In the genomic region with DNA sequence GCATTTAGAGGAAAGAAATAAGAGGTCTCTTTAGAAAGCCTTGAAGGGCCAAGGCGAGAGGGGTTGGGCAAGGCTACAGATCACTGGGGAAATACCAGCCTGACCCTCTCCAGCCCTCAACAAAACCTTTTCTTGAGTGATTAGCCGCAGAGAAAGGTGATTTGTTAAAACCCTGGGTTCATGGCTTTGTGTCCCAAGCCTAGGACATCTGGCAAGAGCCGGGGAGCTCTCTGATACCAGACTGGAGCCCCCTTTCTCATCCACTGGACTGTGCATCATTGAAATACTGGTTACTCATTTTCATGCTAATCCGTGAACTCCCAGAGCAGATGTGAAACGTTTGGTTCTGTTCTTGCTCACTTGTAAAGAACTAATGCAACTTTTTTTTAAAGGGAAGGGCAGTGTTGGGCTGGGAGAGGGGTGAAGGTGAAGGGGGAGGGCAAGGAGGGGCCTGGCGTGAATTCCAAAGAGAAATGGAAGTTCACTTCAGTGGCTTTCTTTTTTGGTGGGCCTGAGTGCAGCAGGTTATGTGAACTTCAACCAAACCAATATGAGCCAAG, we compare ENCODE assay signal across 25 mouse cellular contexts. TPM values are rescaled to one million over a fixed set of nuclear protein-coding genes. Genes with fewer than 3 reads are reported as not detected.
DNase-seq lines count a peak whose midpoint lies in the region; ATAC-seq and TF ChIP-seq lines count a peak whose summit lies in the region.
"Had no signal": no experiment of that assay in that cellular context is flagged by ENCODE, and none has a peak within 500 bp of the region (broad histone marks: within the 10 kb centered on the region; RNA-seq: fewer than 3 reads in every experiment).

No protein-coding gene starts in this region.

- no peak for ATAC-seq in neural tube, embryonic 15.5 days (ENCODE audit: low FRiP score)
- ATAC-seq in forebrain, embryonic 12.5 days (ENCODE audit: low FRiP score) = no peak
- ATAC-seq: intestine, embryonic 16.5 days; liver, embryonic 12.5 days; midbrain, embryonic 13.5 days had no signal

- TF ChIP-seq POLR2A in brain, embryonic 14.5 days (IDR thresholded peaks at IDR 0.05; ENCODE audit: borderline replicate concordance, extremely low read depth, insufficient read depth, insufficient read length, poor library complexity, severe bottlenecking) = no peak

- H3K27me3 ChIP-seq in neural tube, embryonic 15.5 days (replicated peaks) = no peaks in the 10 kb centered on the region
- no peaks in the 10 kb centered on the region for H3K27me3 ChIP-seq in forebrain, embryonic 12.5 days
- H3K27me3 ChIP-seq: hindbrain, embryonic 15.5 days; liver, embryonic 12.5 days; midbrain, embryonic 13.5 days had no signal

- peak; percentile 40 for DNase-seq in neural tube, embryonic 10.5 days (ENCODE audit: extremely low spot score, low spot score)
- peak; percentile 62 for DNase-seq in brain, embryonic 14.5 days (ENCODE audit: low read depth)
- DNase-seq in adrenal gland, postnatal 10 days = no peak
- DNase-seq in left cerebral cortex, adult 2 months (ENCODE audit: extremely low spot score in 1 of 2, low spot score in 2 of 2) = no peak
- no peak for DNase-seq in heart, adult 11 months
- DNase-seq: adrenal gland, postnatal 36 days; cerebellum, adult 2 months; gastrocnemius, postnatal 36 days; lung, adult 2 months; lung, postnatal 36 days; right cerebral cortex, adult 18-20 months had no signal

- H3K4me2 ChIP-seq in neural tube, embryonic 15.5 days = no peak overlapping the region
- H3K4me2 ChIP-seq in forebrain, embryonic 12.5 days = no peak overlapping the region
- H3K4me2 ChIP-seq: hindbrain, embryonic 15.5 days; limb, embryonic 12.5 days; liver, embryonic 12.5 days; midbrain, embryonic 13.5 days had no signal

- H3K9me3 ChIP-seq in neural tube, embryonic 15.5 days (replicated peaks) = no peaks in the 10 kb centered on the region
- no peaks in the 10 kb centered on the region for H3K9me3 ChIP-seq in forebrain, embryonic 12.5 days
- H3K9me3 ChIP-seq: G1E; hindbrain, embryonic 15.5 days; limb, embryonic 12.5 days; liver, embryonic 12.5 days; midbrain, embryonic 13.5 days had no signal

- H3K9ac ChIP-seq in neural tube, embryonic 15.5 days (replicated peaks) = no peak overlapping the region
- H3K9ac ChIP-seq in forebrain, embryonic 12.5 days = no peak overlapping the region
- H3K9ac ChIP-seq: hindbrain, embryonic 15.5 days; limb, embryonic 12.5 days; liver, embryonic 12.5 days; midbrain, embryonic 13.5 days had no signal

- peaks cover 17% of the 10 kb centered on the region for H3K4me1 ChIP-seq in neural tube, embryonic 15.5 days
- H3K4me1 ChIP-seq in forebrain, embryonic 12.5 days = peaks cover 33% of the 10 kb centered on the region
- H3K4me1 ChIP-seq: liver, embryonic 12.5 days had no signal

- no peaks in the 10 kb centered on the region for H3K36me3 ChIP-seq in neural tube, embryonic 15.5 days
- H3K36me3 ChIP-seq in forebrain, embryonic 12.5 days (replicated peaks) = no peaks in the 10 kb centered on the region
- H3K36me3 ChIP-seq: G1E; hindbrain, embryonic 15.5 days; limb, embryonic 12.5 days; liver, embryonic 12.5 days; midbrain, embryonic 13.5 days had no signal

- WGBS in neural tube, embryonic 15.5 days = 18% methylated on average over 6 of the region's 6 CpGs
- WGBS in forebrain, embryonic 12.5 days = 14% methylated on average over 6 of the region's 6 CpGs

- TF ChIP-seq CTCF in brain, embryonic 14.5 days (IDR thresholded peaks at IDR 0.05; ENCODE audit: borderline replicate concordance, extremely low read depth, insufficient read depth, insufficient read length) = no peak
- no peak for TF ChIP-seq CTCF in left cerebral cortex, adult 2 months (IDR thresholded peaks at IDR 0.05)

- H3K4me3 ChIP-seq in neural tube, embryonic 15.5 days (replicated peaks) = no peak overlapping the region
- no peak overlapping the region for H3K4me3 ChIP-seq in forebrain, embryonic 12.5 days (replicated peaks)
- H3K4me3 ChIP-seq in left cerebral cortex, adult 2 months = no peak overlapping the region
- H3K4me3 ChIP-seq: hindbrain, embryonic 15.5 days; limb, embryonic 12.5 days; liver, embryonic 12.5 days; midbrain, embryonic 13.5 days had no signal

- H3K27ac ChIP-seq in neural tube, embryonic 15.5 days (replicated peaks) = no peak overlapping the region
- H3K27ac ChIP-seq in forebrain, embryonic 12.5 days = 0 out of 2 replicates have a peak overlapping the region, but pooled peaks have one; percentile 38
- no peak overlapping the region for H3K27ac ChIP-seq in left cerebral cortex, adult 2 months
- H3K27ac ChIP-seq: hindbrain, embryonic 15.5 days; kidney, postnatal 0 days; limb, embryonic 12.5 days; liver, embryonic 12.5 days; midbrain, embryonic 13.5 days; stomach, postnatal 0 days had no signal

- intact Hi-C loops in left cerebral cortex, adult 2 months (cut with DNase I) = no loop called here

RNA-seq across cellular contexts. Expression of a gene that starts 34.5 kb away (rescaled TPM):
- polyA plus RNA-seq in neural tube, embryonic 15.5 days (2015; fragmentation: Nextera tagmentation; extraction: Ambion mirVana) = 1.2 and 1.3 TPM in 2 replicates
- polyA plus RNA-seq in brain, embryonic 14.5 days (2012; rRNA removed) = 1.4 and 2.6 TPM in 2 replicates
- 1.3 and 2.6 TPM in 2 replicates for polyA plus RNA-seq in forebrain, embryonic 12.5 days (2016; fragmentation: Nextera tagmentation; extraction: Ambion mirVana)
- under 1 TPM; 0.55 to 0.84 TPM for total RNA-seq in adrenal gland, postnatal 10 days (2021)
- 1 to 10 TPM; 1.1 TPM for total RNA-seq in left cerebral cortex, adult 2 months (2021)
- total RNA-seq: common myeloid progenitor, adult 5-6 weeks had no signal
- polyA plus RNA-seq: G1E had no signal

RNA-seq across cellular contexts. Expression of a gene that starts 35.8 kb away (rescaled TPM):
- 1.9 and 2.5 TPM in 2 replicates for polyA plus RNA-seq in neural tube, embryonic 15.5 days (2015; fragmentation: Nextera tagmentation; extraction: Ambion mirVana)
- 0.59 and 1.1 TPM in 2 replicates for polyA plus RNA-seq in brain, embryonic 14.5 days (2012; rRNA removed)
- 1.5 and 2.0 TPM in 2 replicates for polyA plus RNA-seq in forebrain, embryonic 12.5 days (2016; fragmentation: Nextera tagmentation; extraction: Ambion mirVana)
- total RNA-seq in adrenal gland, postnatal 10 days (2021) = not detected
- 1 to 10 TPM in 1 of 2 experiments, under 1 TPM in 1; 0.68 to 1.4 TPM for total RNA-seq in left cerebral cortex, adult 2 months (2021)
- total RNA-seq: adrenal gland, postnatal 36 days; common myeloid progenitor, adult 5-6 weeks; G1E; gastrocnemius, postnatal 36 days; layer of hippocampus, postnatal 14 days; left cerebral cortex, postnatal 10 days had no signal
- polyA plus RNA-seq: G1E; heart, embryonic 16.5 days had no signal

Comparison
In these comparisons a context has a peak if more than half of its experiments do, and no peak if none do; other contexts are left out.
1. DNase-seq: peak in neural tube, embryonic 10.5 days (single experiment) and brain, embryonic 14.5 days (single experiment); none in adrenal gland, postnatal 10 days (single experiment), left cerebral cortex, adult 2 months (0 of 2) and heart, adult 11 months (single experiment).